Comparison of ENCODE assay signal across 9 mouse cellular contexts in genomic region chr1:119054468-119054867, GRCm38 (mm10). TPM values are rescaled to one million over a fixed set of nuclear protein-coding genes. Genes with fewer than 3 reads are reported as not detected.
A peak's percentile ranks its signal among the peaks of the same experiment; 100 is the strongest.
DNase-seq lines count a peak whose midpoint lies in the region; ATAC-seq lines count a peak whose summit lies in the region.
"Had no signal": no experiment of that assay in that cellular context is flagged by ENCODE, and none has a peak within 500 bp of the region (broad histone marks: within the 10 kb centered on the region; RNA-seq: fewer than 3 reads in every experiment).

No protein-coding gene starts in this region.

- no peaks in the 10 kb centered on the region for H3K9me3 ChIP-seq in kidney, embryonic 14.5 days (ENCODE audit: control insufficient read depth, low read length)
- no peaks in the 10 kb centered on the region for H3K9me3 ChIP-seq in forebrain, embryonic 10.5 days
- H3K9me3 ChIP-seq in limb, embryonic 12.5 days = no peaks in the 10 kb centered on the region
- no peaks in the 10 kb centered on the region for H3K9me3 ChIP-seq in neural tube, embryonic 14.5 days (ENCODE audit: control insufficient read depth, low read length)

- H3K27ac ChIP-seq in kidney, embryonic 14.5 days (ENCODE audit: low read depth, low read length) = no peak overlapping the region
- peak overlapping the region; percentile 98 for H3K27ac ChIP-seq in forebrain, embryonic 10.5 days
- H3K27ac ChIP-seq in limb, embryonic 12.5 days = peak overlapping the region; percentile 99
- no peak overlapping the region for H3K27ac ChIP-seq in neural tube, embryonic 14.5 days (ENCODE audit: low read depth, low read length)

- H3K4me2 ChIP-seq in kidney, embryonic 14.5 days (replicated peaks; ENCODE audit: low read depth, low read length) = peak overlapping the region; percentile 57
- peak overlapping the region; percentile 71 for H3K4me2 ChIP-seq in limb, embryonic 12.5 days
- H3K4me2 ChIP-seq in neural tube, embryonic 14.5 days (ENCODE audit: low read depth, low read length) = peak overlapping the region; percentile 96

- 28% methylated on average over 6 of the region's 6 CpGs for WGBS in kidney, embryonic 14.5 days
- 12% methylated on average over 6 of the region's 6 CpGs for WGBS in forebrain, embryonic 10.5 days
- 14% methylated on average over 6 of the region's 6 CpGs for WGBS in limb, embryonic 12.5 days
- WGBS in neural tube, embryonic 14.5 days = 13% methylated on average over 6 of the region's 6 CpGs

- no peak for DNase-seq in kidney, adult 8-10 months
- DNase-seq in forebrain, embryonic 10.5 days (ENCODE audit: extremely low spot score, low spot score) = no peak
- no peak for DNase-seq in gastrocnemius, postnatal 10 days
- no peak for DNase-seq in left cerebral cortex, postnatal 4 days

- H3K27me3 ChIP-seq in kidney, embryonic 14.5 days (ENCODE audit: control insufficient read depth, insufficient read depth, low read length) = peaks cover 15% of the 10 kb centered on the region
- H3K27me3 ChIP-seq in forebrain, embryonic 10.5 days (ENCODE audit: poor library complexity, severe bottlenecking) = peaks cover 29% of the 10 kb centered on the region
- H3K27me3 ChIP-seq in limb, embryonic 12.5 days = 0 out of 2 replicates have a peak, but pooled peaks cover 3% of the 10 kb centered on the region
- no peaks in the 10 kb centered on the region; the same call in 1 of the 2 replicates for H3K27me3 ChIP-seq in neural tube, embryonic 14.5 days (ENCODE audit: control insufficient read depth, insufficient read depth, low read length)
- H3K27me3 ChIP-seq: CH12.LX had no signal

- intact Hi-C loops in left cerebral cortex, postnatal 4 days (cut with DNase I) = no loop called here

- H3K4me3 ChIP-seq in kidney, embryonic 14.5 days (ENCODE audit: low read length) = peak overlapping the region; percentile 59; the same call in 1 of the 2 replicates
- H3K4me3 ChIP-seq in forebrain, embryonic 10.5 days = peak overlapping the region; percentile 71
- peak overlapping the region; percentile 72 for H3K4me3 ChIP-seq in limb, embryonic 12.5 days (replicated peaks)
- peak overlapping the region; percentile 43; the same call in 1 of the 2 replicates for H3K4me3 ChIP-seq in neural tube, embryonic 14.5 days (ENCODE audit: low read depth, low read length)

- H3K4me1 ChIP-seq in kidney, embryonic 14.5 days (ENCODE audit: control insufficient read depth, insufficient read depth, low read length) = peaks cover 8% of the 10 kb centered on the region; the same call in 1 of the 2 replicates
- peaks cover 54% of the 10 kb centered on the region for H3K4me1 ChIP-seq in forebrain, embryonic 10.5 days
- H3K4me1 ChIP-seq in limb, embryonic 12.5 days (replicated peaks) = peaks cover 47% of the 10 kb centered on the region
- H3K4me1 ChIP-seq in neural tube, embryonic 14.5 days (ENCODE audit: control insufficient read depth, insufficient read depth, low read length) = peaks cover 7% of the 10 kb centered on the region; the same call in 1 of the 2 replicates

- no peak for ATAC-seq in kidney, embryonic 14.5 days (ENCODE audit: low FRiP score, low TSS enrichment)
- no peak for ATAC-seq in limb, embryonic 12.5 days (ENCODE audit: insufficient number of reproducible peaks, insufficient read depth, low FRiP score, low TSS enrichment, low read depth)
- ATAC-seq in neural tube, embryonic 14.5 days (ENCODE audit: low read depth) = no peak
- ATAC-seq in activated CD4-positive, CD25-positive, alpha-beta regulatory T cell, adult 4 months = no peak

- H3K9ac ChIP-seq in kidney, embryonic 14.5 days (ENCODE audit: low read depth, low read length) = no peak overlapping the region
- peak overlapping the region; percentile 89; the same call in 1 of the 2 replicates for H3K9ac ChIP-seq in limb, embryonic 12.5 days (replicated peaks)
- H3K9ac ChIP-seq in neural tube, embryonic 14.5 days (replicated peaks; ENCODE audit: low read depth, low read length) = no peak overlapping the region

- no peaks in the 10 kb centered on the region for H3K36me3 ChIP-seq in kidney, embryonic 14.5 days (ENCODE audit: control insufficient read depth, insufficient read depth, low read length)
- H3K36me3 ChIP-seq in forebrain, embryonic 10.5 days (replicated peaks) = peaks cover 4% of the 10 kb centered on the region
- no peaks in the 10 kb centered on the region for H3K36me3 ChIP-seq in limb, embryonic 12.5 days
- no peaks in the 10 kb centered on the region for H3K36me3 ChIP-seq in neural tube, embryonic 14.5 days (ENCODE audit: control insufficient read depth, insufficient read depth, low read length)

RNA-seq across cellular contexts. Expression of gene Gli2, which starts 1.0 kb away (rescaled TPM):
- 8.2 and 10.3 TPM in 2 replicates for polyA plus RNA-seq in kidney, embryonic 14.5 days (2014; fragmentation: Nextera tagmentation; extraction: Ambion mirVana)
- 12.9 and 13.0 TPM in 2 replicates for polyA plus RNA-seq in forebrain, embryonic 10.5 days (2016; fragmentation: Nextera tagmentation; extraction: Ambion mirVana)
- 14.2 and 18.2 TPM in 2 replicates for polyA plus RNA-seq in limb, embryonic 12.5 days (2016; fragmentation: Nextera tagmentation; extraction: Ambion mirVana)
- polyA plus RNA-seq in neural tube, embryonic 14.5 days (2014; fragmentation: Nextera tagmentation; extraction: Ambion mirVana) = 1.5 and 1.8 TPM in 2 replicates
- polyA plus RNA-seq in activated CD4-positive, CD25-positive, alpha-beta regulatory T cell, adult 4 months (2017; shearing (Covaris generic)) = not detected
- 1 to 10 TPM; 3.4 to 5.4 TPM for total RNA-seq in gastrocnemius, postnatal 10 days (2021)
- 1 to 10 TPM; 2.9 to 3.3 TPM for total RNA-seq in left cerebral cortex, postnatal 4 days (2021)
- total RNA-seq: CH12.LX had no signal

Comparison
In these comparisons a context has a peak if more than half of its experiments do, and no peak if none do; other contexts are left out.
1. H3K27ac ChIP-seq: peak in forebrain, embryonic 10.5 days (single experiment) and limb, embryonic 12.5 days (single experiment); none in kidney, embryonic 14.5 days (single experiment) and neural tube, embryonic 14.5 days (single experiment).
2. Peak in every context shown above with its lines, with median percentiles within 50 percentile points of each other: H3K4me2 ChIP-seq and H3K4me3 ChIP-seq.